Mouse (Mus musculus) thymus, adult 2 months (tissue): ENCODE data around the gene Znrf3.

Experiments used
- CTCF ChIP-seq: fragments of 200-500 bp; IDR thresholded peaks from 2 replicates; pipeline ENCODE4 v1.5.1; 2012; ENCODE audit warnings: mild to moderate bottlenecking, control low read depth, low read length, moderate library complexity, borderline replicate concordance; ENCODE audit not compliant: control insufficient read depth, poor library complexity, insufficient read depth; ENCODE audit errors: extremely low read depth
- POLR2A ChIP-seq: fragments of 200-500 bp; IDR thresholded peaks from 2 replicates; pipeline ENCODE4 v1.6.1; 2012; ENCODE audit warnings: mild to moderate bottlenecking, low read length, control low read depth, moderate library complexity; ENCODE audit not compliant: control insufficient read depth, poor library complexity, insufficient read depth; ENCODE audit errors: extremely low read depth

DNA sequence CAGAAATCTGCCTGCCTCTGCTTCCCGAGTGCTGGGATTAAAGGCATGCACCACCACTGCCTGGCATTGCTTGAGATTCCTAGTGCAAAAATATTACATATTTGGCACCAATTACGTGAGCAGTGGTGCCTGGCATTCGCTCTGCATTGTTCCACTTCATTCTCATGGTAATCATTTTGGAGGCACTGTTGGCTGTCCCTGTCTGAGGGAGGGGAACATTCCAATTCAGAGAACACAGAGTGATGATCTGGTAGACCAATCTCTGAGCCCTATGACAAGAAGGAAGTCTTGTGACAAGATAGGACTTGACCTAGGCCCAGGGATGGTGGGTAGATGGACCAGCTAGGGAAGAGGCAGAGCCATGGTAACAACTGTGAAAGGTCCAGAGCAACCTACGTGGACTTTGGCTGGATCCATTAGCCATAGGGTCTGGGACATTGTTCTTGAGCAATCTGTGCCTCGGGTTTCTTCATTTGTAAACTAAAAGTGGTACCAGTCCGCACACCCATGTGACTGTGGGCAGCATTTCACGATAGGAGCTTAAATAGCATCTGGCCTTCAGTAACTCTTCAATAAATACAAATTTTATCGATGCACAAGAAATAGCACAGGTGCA is 174.7 kb downstream of the Znrf3 start:
- no peak for TF ChIP-seq POLR2A
- no peak for TF ChIP-seq CTCF
